Mouse (Mus musculus) megakaryocyte, embryonic 14.5 days (primary cell): ENCODE measurements around the gene Ccdc162.

Experiments used
- FLI1 ChIP-seq: IDR thresholded peaks from 2 replicates; pipeline ENCODE4 v1.6.1; 2012; ENCODE audit warnings: low read length, inconsistent platforms, mixed read lengths
- GATA1 ChIP-seq: IDR thresholded peaks from 3 replicates; pipeline ENCODE4 v1.6.1; 2012; ENCODE audit warnings: mixed read lengths, low read length, inconsistent platforms, borderline replicate concordance

GRCm38 (mm10) chr10:41740221-41740620, 23.8 kb upstream of the Ccdc162 start:
- TF ChIP-seq GATA1 (no peak), FLI1 (no peak)
